Mouse (Mus musculus): ENCODE data around the gene Cyb561d2. TPM values are rescaled to one million over a fixed set of nuclear protein-coding genes. Genes with fewer than 3 reads are reported as not detected.
"Not testable (repeated sequence)": the region's sequence is repeated elsewhere in the genome, so short reads cannot be mapped to it uniquely, and the experiment has no call there.

The Cyb561d2 gene
- polyA plus RNA-seq, 1 experiment from 2014 or later: 21.1 TPM

- Histone ChIP-seq H3K27ac (peak overlapping the region; percentile 89), H3K4me3 (peak overlapping the region; percentile 73), H3K36me3 (peaks cover 56% of the 10 kb centered on the region), H3K4me1 (peaks cover 49% of the 10 kb centered on the region), H3K9me3 (no peaks in the 10 kb centered on the region), H3K4me2 (replicated peaks) (peak overlapping the region; percentile 89), H3K27me3 (no peaks in the 10 kb centered on the region), H3K9ac (peak overlapping the region; percentile 83)
- under 1% methylated on average over 23 of the region's 23 CpGs for whole genome bisulfite sequencing
- peak; percentile 51 for ATAC-seq (ENCODE audit: low FRiP score, low read depth)
Observed at GRCm38 (mm10) chr9:107569270-107569669, 27.3 kb upstream of the Cyb561d2 start.

GRCm38 (mm10) chr9:107568331-107569261 is 26.6 kb upstream of the Cyb561d2 start:
- H3K4me2 ChIP-seq (replicated peaks): peak overlapping the region; percentile 89
- H3K27me3 ChIP-seq: no peaks in the 10 kb centered on the region
- under 1% methylated on average over 41 of the region's 41 CpGs for WGBS
- H3K9me3 ChIP-seq: no peaks in the 10 kb centered on the region
- peak overlapping the region; percentile 89 for H3K27ac ChIP-seq
- H3K4me1 ChIP-seq: peaks cover 56% of the 10 kb centered on the region
- peak overlapping the region; percentile 83 for H3K9ac ChIP-seq
- H3K36me3 ChIP-seq: peaks cover 52% of the 10 kb centered on the region
- ATAC-seq (ENCODE audit: low FRiP score, low read depth): peak; percentile 89
- peak overlapping the region; percentile 73 for H3K4me3 ChIP-seq

GRCm38 (mm10) chr9:107567702-107568319 is 25.8 kb upstream of the Cyb561d2 start, which contains the start of gene Hyal2:
TSS of gene Hyal2 (plus strand) at chr9:107567945.
- 8% methylated on average over 18 of the region's 18 CpGs for WGBS
- H3K4me1 ChIP-seq: peaks cover 59% of the 10 kb centered on the region
- ATAC-seq (ENCODE audit: low FRiP score, low read depth): no peak
- peak within 1 kb of the TSS; percentile 89 for H3K27ac ChIP-seq
- peaks cover 44% of the 10 kb centered on the region for H3K36me3 ChIP-seq
- H3K27me3 ChIP-seq: no peaks in the 10 kb centered on the region
- no peaks in the 10 kb centered on the region for H3K9me3 ChIP-seq
- H3K9ac ChIP-seq: peak within 1 kb of the TSS; percentile 83
- peak within 1 kb of the TSS; percentile 89 for H3K4me2 ChIP-seq (replicated peaks)
- H3K4me3 ChIP-seq: peak within 1 kb of the TSS; percentile 73

GRCm38 (mm10) chr9:107566855-107567254 is 24.9 kb upstream of the Cyb561d2 start:
- Histone ChIP-seq H3K9ac (no peak overlapping the region), H3K27ac (peak overlapping the region; percentile 15; the same call in 1 of the 2 replicates), H3K4me2 (replicated peaks) (peak overlapping the region; percentile 89; the same call in 1 of the 2 replicates), H3K9me3 (no peaks in the 10 kb centered on the region), H3K36me3 (peaks cover 40% of the 10 kb centered on the region), H3K4me3 (no peak overlapping the region), H3K4me1 (peaks cover 61% of the 10 kb centered on the region), H3K27me3 (no peaks in the 10 kb centered on the region)
- WGBS: 75% methylated on average over 3 of the region's 3 CpGs
- no peak for ATAC-seq (ENCODE audit: low FRiP score, low read depth)

- no peak overlapping the region for H3K9ac ChIP-seq
- ATAC-seq (ENCODE audit: low FRiP score, low read depth): no peak
- H3K36me3 ChIP-seq: peaks cover 40% of the 10 kb centered on the region
- no peak overlapping the region for H3K4me2 ChIP-seq (replicated peaks)
- WGBS: 56% methylated on average over 15 of the region's 15 CpGs
- no peaks in the 10 kb centered on the region for H3K9me3 ChIP-seq
- H3K27ac ChIP-seq: 0 out of 2 replicates have a peak overlapping the region, but pooled peaks have one; percentile 6
- H3K4me1 ChIP-seq: peaks cover 54% of the 10 kb centered on the region
- peak overlapping the region; percentile 15 for H3K4me3 ChIP-seq
- H3K27me3 ChIP-seq: no peaks in the 10 kb centered on the region
Observed at GRCm38 (mm10) chr9:107566041-107566709, 24.2 kb upstream of the Cyb561d2 start.

GRCm38 (mm10) chr9:107565556-107565955 is 23.6 kb upstream of the Cyb561d2 start:
- ATAC-seq (ENCODE audit: low FRiP score, low read depth); H3K27me3 ChIP-seq; H3K9ac ChIP-seq; H3K4me3 ChIP-seq; H3K9me3 ChIP-seq; H3K27ac ChIP-seq: not testable (repeated sequence)
- 46% methylated on average over 5 of the region's 5 CpGs for WGBS
- Histone ChIP-seq H3K36me3 (peaks cover 40% of the 10 kb centered on the region), H3K4me1 (peaks cover 48% of the 10 kb centered on the region), H3K4me2 (replicated peaks) (peak overlapping the region; percentile 16; the same call in 1 of the 2 replicates)

- H3K4me1 ChIP-seq: peaks cover 35% of the 10 kb centered on the region
- H3K36me3 ChIP-seq: peaks cover 61% of the 10 kb centered on the region
- peak within 1 kb of the TSS; percentile 87 for H3K4me2 ChIP-seq (replicated peaks)
- WGBS: under 1% methylated on average over 42 of the region's 46 CpGs
- no peaks in the 10 kb centered on the region for H3K27me3 ChIP-seq
- H3K9me3 ChIP-seq: no peaks in the 10 kb centered on the region
- H3K4me3 ChIP-seq: peak within 1 kb of the TSS; percentile 93
- peak; percentile 96 for ATAC-seq (ENCODE audit: low FRiP score, low read depth)
- H3K9ac ChIP-seq: peak within 1 kb of the TSS; percentile 84
- peak within 1 kb of the TSS; percentile 55 for H3K27ac ChIP-seq
Observed at GRCm38 (mm10) chr9:107563029-107563581, 21.1 kb upstream of the Cyb561d2 start, which contains the start of gene Tusc2. TSS of gene Tusc2 (plus strand) at chr9:107563255.

GRCm38 (mm10) chr9:107556346-107556745 is 14.4 kb upstream of the Cyb561d2 start:
- 74% methylated on average over 3 of the region's 3 CpGs for WGBS
- ATAC-seq (ENCODE audit: low FRiP score, low read depth): no peak
- Histone ChIP-seq H3K36me3 (peaks cover 49% of the 10 kb centered on the region), H3K27me3 (no peaks in the 10 kb centered on the region), H3K9ac (peak overlapping the region; percentile 86; the same call in 1 of the 2 replicates), H3K4me3 (peak overlapping the region; percentile 79), H3K4me1 (peaks cover 40% of the 10 kb centered on the region), H3K27ac (no peak overlapping the region), H3K9me3 (no peaks in the 10 kb centered on the region), H3K4me2 (replicated peaks) (peak overlapping the region; percentile 86)

GRCm38 (mm10) chr9:107555701-107556100 is 13.7 kb upstream of the Cyb561d2 start:
- Histone ChIP-seq H3K36me3 (peaks cover 43% of the 10 kb centered on the region), H3K4me2 (replicated peaks) (peak overlapping the region; percentile 86), H3K27ac (peak overlapping the region; percentile 96; the same call in 1 of the 2 replicates), H3K9me3 (no peaks in the 10 kb centered on the region), H3K9ac (peak overlapping the region; percentile 86), H3K27me3 (no peaks in the 10 kb centered on the region), H3K4me3 (peak overlapping the region; percentile 79), H3K4me1 (peaks cover 46% of the 10 kb centered on the region)
- WGBS: 41% methylated on average over 2 of the region's 2 CpGs
- ATAC-seq (ENCODE audit: low FRiP score, low read depth): no peak

- Histone ChIP-seq H3K9ac (peak overlapping the region; percentile 86), H3K27me3 (0 out of 2 replicates have a peak, but pooled peaks cover 3% of the 10 kb centered on the region), H3K4me3 (peak overlapping the region; percentile 79), H3K27ac (peak overlapping the region; percentile 96), H3K4me2 (replicated peaks) (peak overlapping the region; percentile 86), H3K9me3 (no peaks in the 10 kb centered on the region), H3K4me1 (peaks cover 53% of the 10 kb centered on the region), H3K36me3 (peaks cover 36% of the 10 kb centered on the region)
- ATAC-seq (ENCODE audit: low FRiP score, low read depth): no peak; the same call in 1 of the 2 replicates
- WGBS: under 1% methylated on average over 23 of the region's 23 CpGs
Observed at GRCm38 (mm10) chr9:107555031-107555457, 13.1 kb upstream of the Cyb561d2 start.

GRCm38 (mm10) chr9:107554319-107554825 is 12.4 kb upstream of the Cyb561d2 start:
- peaks cover 30% of the 10 kb centered on the region for H3K36me3 ChIP-seq
- H3K4me3 ChIP-seq: peak overlapping the region; percentile 79
- peak overlapping the region; percentile 86 for H3K9ac ChIP-seq
- H3K4me2 ChIP-seq (replicated peaks): peak overlapping the region; percentile 86
- H3K9me3 ChIP-seq: no peaks in the 10 kb centered on the region
- 0 out of 2 replicates have a peak, but pooled peaks cover 3% of the 10 kb centered on the region for H3K27me3 ChIP-seq
- H3K27ac ChIP-seq: peak overlapping the region; percentile 96
- under 1% methylated on average over 53 of the region's 53 CpGs for WGBS
- H3K4me1 ChIP-seq: peaks cover 53% of the 10 kb centered on the region
- ATAC-seq (ENCODE audit: low FRiP score, low read depth): peak; percentile 94

Data from limb, embryonic 13.5 days (tissue).